Mouse (Mus musculus) natural killer cell, adult 2 months (primary cell): ENCODE results near the gene Mgst2.

Experiments used
- DNase-seq, 2 experiments: peaks; one replicate each; pipeline ENCODE4 v3.0.0; 2022; ENCODE audit warnings: low spot score in 2 of 2

Gene Mgst2

GRCm38 (mm10) chr3:51654303-51655055 is 5.7 kb upstream of the Mgst2 start:
- peak; percentile 17 to 50 for DNase-seq

GRCm38 (mm10) chr3:51659415-51659814 is 745 bp upstream of the Mgst2 start:
- no peak for DNase-seq

- no peak for DNase-seq
Measured at GRCm38 (mm10) chr3:51660821-51661276, 689 bp downstream of the Mgst2 start.

GRCm38 (mm10) chr3:51661376-51661775 is 1.2 kb downstream of the Mgst2 start:
- no peak for DNase-seq

GRCm38 (mm10) chr3:51661880-51662550 is 1.9 kb downstream of the Mgst2 start:
- no peak for DNase-seq

- no peak for DNase-seq
Measured at GRCm38 (mm10) chr3:51662557-51662956, 2.4 kb downstream of the Mgst2 start.

- no peak for DNase-seq
Measured at GRCm38 (mm10) chr3:51668607-51669006, 8.4 kb downstream of the Mgst2 start.

- DNase-seq, result no peak
Measured at GRCm38 (mm10) chr3:51670414-51671070, 10.4 kb downstream of the Mgst2 start.

GRCm38 (mm10) chr3:51671071-51671469 is 10.9 kb downstream of the Mgst2 start:
- no peak for DNase-seq

- DNase-seq, result no peak
Measured at GRCm38 (mm10) chr3:51672631-51673030, 12.5 kb downstream of the Mgst2 start.

DNA sequence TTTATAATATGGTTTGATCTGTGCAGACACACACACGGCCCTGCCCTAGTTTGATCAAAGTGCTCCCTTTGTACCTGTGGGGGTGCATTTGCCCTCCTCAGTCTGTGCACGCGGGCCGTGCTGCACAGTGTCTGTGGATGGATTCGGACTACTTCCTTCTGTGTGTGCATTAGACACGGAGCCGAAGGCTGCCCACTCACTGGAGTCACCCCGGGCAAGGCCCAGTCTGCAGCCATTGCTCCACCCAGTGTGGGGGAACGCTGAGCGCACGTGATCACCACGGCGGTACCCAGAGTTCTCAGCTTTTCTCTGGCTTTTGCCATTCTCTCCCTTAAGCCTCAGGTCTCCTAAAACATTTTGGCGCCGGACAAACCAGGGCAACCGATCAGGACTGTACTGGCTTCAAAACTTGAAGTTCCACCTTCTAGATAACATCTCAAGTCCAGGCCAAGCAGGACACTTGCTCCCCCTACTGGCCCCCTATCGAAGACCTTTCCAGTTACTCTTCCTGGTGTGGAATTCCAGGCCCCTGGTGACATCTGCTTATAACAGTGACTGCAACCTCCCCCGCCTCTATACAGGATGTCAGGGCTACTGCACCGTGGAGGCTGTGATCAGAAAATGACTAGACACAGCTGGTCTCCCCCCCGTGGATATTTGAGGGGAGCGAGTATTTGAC is 13.4 kb downstream of the Mgst2 start:
- DNase-seq, result peak in 1 of 2 experiments; percentile 21

DNA sequence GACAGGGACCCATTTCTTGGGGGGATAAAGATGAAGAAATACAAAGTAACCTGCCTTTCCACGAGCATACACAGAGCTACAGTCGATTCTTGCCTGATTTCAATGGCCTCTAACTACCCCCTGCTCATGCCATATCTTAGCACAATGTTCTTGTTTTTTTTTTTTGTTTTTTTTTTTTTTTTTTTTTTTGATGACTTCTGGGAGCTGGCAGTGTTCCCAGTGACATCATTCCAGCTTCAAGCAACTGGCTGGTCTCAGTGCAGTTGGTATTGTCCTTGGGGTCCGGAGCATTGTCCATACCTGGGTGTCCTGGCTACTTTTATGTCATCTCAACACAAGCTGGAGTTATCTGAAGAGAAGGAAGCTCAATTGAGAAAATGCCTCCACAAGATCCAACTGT is 14.8 kb downstream of the Mgst2 start:
- DNase-seq, result no peak

DNA sequence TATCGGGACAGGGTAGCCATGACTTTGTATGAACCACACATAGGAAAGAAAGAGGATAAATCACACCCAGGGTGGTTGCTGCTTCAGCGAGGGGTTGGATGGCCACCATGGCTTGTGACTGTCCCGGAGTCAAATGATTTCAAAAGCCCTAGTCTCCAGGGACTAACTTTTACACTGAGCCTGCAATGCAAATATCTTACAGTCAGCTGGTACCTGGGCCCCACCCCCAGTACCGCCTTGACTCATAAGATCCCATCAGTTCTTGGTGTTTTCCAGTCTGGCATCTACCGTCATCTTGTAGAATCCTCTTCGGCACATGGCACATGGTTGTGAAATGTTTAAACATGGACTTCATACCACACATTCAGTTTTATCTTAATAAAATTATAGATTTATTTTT is 25.4 kb downstream of the Mgst2 start:
- DNase-seq, result no peak

DNA sequence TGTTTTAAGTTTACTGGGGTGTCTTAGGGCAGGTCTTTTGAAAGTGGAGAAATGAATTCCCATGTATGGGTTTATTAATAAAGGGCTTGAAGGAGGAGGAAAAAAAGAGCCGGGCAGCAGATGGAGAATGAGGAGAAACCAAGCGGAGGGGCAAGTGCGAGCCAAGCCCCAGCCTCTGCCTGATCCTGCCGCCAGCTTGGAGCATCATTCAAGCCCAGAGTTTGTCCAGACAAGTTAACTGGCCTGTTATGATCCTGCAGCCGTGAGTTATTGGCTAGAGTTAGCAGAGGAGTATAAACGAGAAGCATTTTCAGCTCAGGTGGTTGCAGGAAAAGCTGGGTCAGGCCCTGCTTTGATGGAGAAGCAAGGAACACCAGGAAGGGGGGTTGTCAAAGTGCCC is 26.2 kb downstream of the Mgst2 start:
- no peak for DNase-seq

GRCm38 (mm10) chr3:51686791-51687190 is 26.6 kb downstream of the Mgst2 start:
- no peak for DNase-seq

DNA sequence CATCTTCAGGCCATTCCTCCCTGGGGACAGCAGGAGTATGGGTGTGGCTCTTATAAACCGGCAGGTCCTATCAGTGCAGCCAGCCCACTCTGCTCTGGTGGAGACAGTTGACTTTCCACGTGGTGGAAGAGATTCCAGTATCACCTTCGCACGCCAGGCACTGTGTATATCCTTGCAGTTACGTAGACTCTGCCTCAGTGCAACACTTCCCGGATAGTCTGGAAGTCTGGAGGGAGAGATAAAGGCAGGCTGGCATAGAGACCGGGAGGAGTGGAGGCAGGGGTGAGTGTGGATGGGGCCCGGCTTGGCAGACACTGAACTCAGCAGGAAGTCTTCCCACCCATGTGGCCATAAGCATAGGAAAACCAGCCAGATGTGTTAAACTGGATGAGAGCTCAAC is 28.6 kb downstream of the Mgst2 start:
- no peak for DNase-seq

DNA sequence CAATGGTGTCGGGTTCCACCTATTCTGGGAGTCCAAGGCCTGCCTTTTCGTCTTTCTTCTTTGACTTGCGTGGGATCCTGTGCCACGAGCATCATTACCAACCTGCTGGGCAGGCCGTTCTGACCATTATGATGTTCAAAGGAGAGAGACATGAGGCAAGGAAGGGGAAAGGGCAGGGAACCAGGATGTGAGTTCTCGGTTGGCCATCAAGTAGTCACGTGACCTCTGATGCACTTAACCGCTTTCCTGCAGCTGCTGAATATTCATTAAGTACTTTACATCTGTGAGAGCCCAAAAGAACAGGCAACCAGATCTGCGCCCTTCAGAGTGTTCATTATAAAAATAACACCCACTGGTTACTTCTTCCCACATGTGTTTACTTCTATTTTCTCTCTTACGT is 33.0 kb downstream of the Mgst2 start:
- DNase-seq, result no peak

DNA sequence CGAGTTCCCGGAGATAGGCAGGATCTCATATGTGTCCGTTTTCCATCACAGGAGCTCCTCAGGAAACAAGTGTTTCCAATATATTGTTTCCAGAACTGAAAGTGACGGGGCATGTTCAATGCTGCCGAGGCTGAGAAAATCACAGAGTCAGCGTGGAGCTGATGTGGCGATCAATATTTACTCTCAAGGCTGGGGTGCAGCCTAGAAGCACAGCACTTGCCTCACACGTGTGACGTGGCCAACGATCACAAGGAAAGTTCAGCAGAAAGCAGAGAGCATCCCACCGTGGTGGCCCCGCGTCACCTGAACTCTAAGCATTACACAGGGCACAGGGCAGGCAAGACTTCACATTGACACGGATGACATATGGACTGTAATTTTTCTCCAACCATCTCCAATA is 34.4 kb downstream of the Mgst2 start:
- no peak for DNase-seq

DNA sequence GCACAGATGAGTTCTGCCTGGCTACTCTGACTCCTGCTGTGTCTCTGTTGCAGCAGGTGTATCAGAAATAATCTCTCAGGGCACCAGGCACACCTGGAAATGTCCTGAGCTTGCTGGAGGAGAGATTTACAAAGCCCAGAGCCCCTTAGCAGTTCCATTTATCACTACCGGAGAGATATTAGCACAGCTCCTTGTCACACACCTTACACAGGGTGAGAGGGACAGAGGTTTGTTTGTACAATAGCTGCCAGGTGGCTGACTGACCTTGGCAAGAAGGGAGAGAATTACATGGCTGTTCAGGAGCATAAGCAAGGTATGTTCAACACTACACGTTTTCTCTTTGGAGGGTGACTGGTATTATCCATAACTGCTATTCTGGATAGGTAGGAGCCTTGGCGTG is 35.6 kb downstream of the Mgst2 start:
- no peak for DNase-seq

- no peak for DNase-seq
Measured at GRCm38 (mm10) chr3:51697931-51698330, 37.8 kb downstream of the Mgst2 start.

DNA sequence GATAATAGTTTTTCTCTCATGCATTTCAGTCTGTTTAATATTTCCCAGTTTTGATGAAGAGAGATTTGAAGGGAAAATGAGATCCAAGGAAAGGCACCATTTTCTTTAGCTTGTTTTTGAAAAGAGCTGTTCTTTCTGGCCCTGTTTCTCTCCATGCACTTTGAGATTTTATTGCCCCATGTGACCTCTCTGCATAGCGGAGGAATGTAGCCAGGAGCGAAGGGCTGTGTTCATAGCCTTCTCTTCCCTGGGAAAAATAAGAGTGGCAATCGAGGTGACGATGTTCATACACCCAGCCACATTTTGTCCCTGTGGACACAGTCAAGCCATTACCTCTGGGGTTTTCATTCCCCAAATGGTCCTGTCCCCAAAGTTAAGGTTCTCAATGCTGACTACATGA is 40.0 kb downstream of the Mgst2 start:
- DNase-seq, result no peak

GRCm38 (mm10) chr3:51700731-51701280 is 40.6 kb downstream of the Mgst2 start:
- DNase-seq, result no peak
